In genomic region chr3:145862521-145862920, GRCm38 (mm10) we compare ENCODE assay signal across 24 mouse cellular contexts.
A peak's percentile ranks its signal among the peaks of the same experiment; 100 is the strongest.
DNase-seq lines count a peak whose midpoint lies in the region; ATAC-seq and TF ChIP-seq lines count a peak whose summit lies in the region.
"Had no signal": no experiment of that assay in that cellular context is flagged by ENCODE, and none has a peak within 500 bp of the region (broad histone marks: within the 10 kb centered on the region; RNA-seq: fewer than 3 reads in every experiment).

No protein-coding gene starts in this region.

- peaks cover 28% of the 10 kb centered on the region for H3K4me1 ChIP-seq in heart, embryonic 13.5 days
- H3K4me1 ChIP-seq in heart, postnatal 0 days (ENCODE audit: control insufficient read depth, insufficient read depth): peaks cover 26% of the 10 kb centered on the region
- peaks cover 6% of the 10 kb centered on the region; the same call in 1 of the 2 replicates for H3K4me1 ChIP-seq in heart, embryonic 10.5 days
- H3K4me1 ChIP-seq: embryonic facial prominence, embryonic 10.5 days; embryonic facial prominence, embryonic 12.5 days had no signal

- no peak for ATAC-seq in heart, embryonic 13.5 days (ENCODE audit: extremely low read depth, insufficient number of reproducible peaks, low FRiP score, low TSS enrichment)
- no peak for ATAC-seq in heart, postnatal 0 days (ENCODE audit: insufficient read depth, low read depth)
- ATAC-seq: activated CD4-positive, CD25-positive, alpha-beta regulatory T cell, adult 4 months; CD4-positive, CD25-positive, alpha-beta regulatory T cell, adult 4 months; forebrain, embryonic 13.5 days; forebrain, embryonic 15.5 days; Patski had no signal

- peak; percentile 92 for DNase-seq in heart, adult 11 months
- DNase-seq in heart, postnatal 25 days (ENCODE audit: low spot score): no peak
- DNase-seq in heart, postnatal 14 days: no peak
- no peak for DNase-seq in heart, postnatal 0 days (ENCODE audit: low spot score)
- DNase-seq in heart, embryonic 10.5 days (ENCODE audit: low spot score): no peak
- DNase-seq: adrenal gland, adult 8-10 months; adrenal gland, postnatal 14 days; adrenal gland, postnatal 36 days; B cell, adult 2 months; cerebellum, adult 11-12 months; cerebellum, adult 2 months; cerebellum, adult 9-10 months; cerebellum, postnatal 10 days; cerebellum, postnatal 25 days had no signal

- peaks cover 4% of the 10 kb centered on the region; the same call in 1 of the 2 replicates for H3K36me3 ChIP-seq in heart, embryonic 13.5 days
- no peaks in the 10 kb centered on the region for H3K36me3 ChIP-seq in heart, postnatal 0 days (replicated peaks; ENCODE audit: control insufficient read depth, insufficient read depth, low read length)
- H3K36me3 ChIP-seq in heart, embryonic 10.5 days: peaks cover under 1% of the 10 kb centered on the region; the same call in 1 of the 2 replicates
- H3K36me3 ChIP-seq: embryonic facial prominence, embryonic 10.5 days; embryonic facial prominence, embryonic 12.5 days; G1E had no signal

- no peak overlapping the region for H3K9ac ChIP-seq in heart, embryonic 13.5 days
- H3K9ac ChIP-seq in heart, postnatal 0 days (replicated peaks; ENCODE audit: low read depth, low read length): no peak overlapping the region
- H3K9ac ChIP-seq: embryonic facial prominence, embryonic 12.5 days; forebrain, embryonic 13.5 days; forebrain, embryonic 15.5 days had no signal

- H3K27me3 ChIP-seq in heart, embryonic 13.5 days (replicated peaks): no peaks in the 10 kb centered on the region
- no peaks in the 10 kb centered on the region for H3K27me3 ChIP-seq in heart, postnatal 0 days (ENCODE audit: control insufficient read depth, insufficient read depth, low read length)
- no peaks in the 10 kb centered on the region for H3K27me3 ChIP-seq in heart, embryonic 10.5 days (ENCODE audit: insufficient read depth, poor library complexity, severe bottlenecking)
- H3K27me3 ChIP-seq: CH12.LX; embryonic facial prominence, embryonic 12.5 days; forebrain, embryonic 13.5 days; forebrain, embryonic 15.5 days; Patski had no signal

- TF ChIP-seq EP300 in heart, postnatal 0 days (IDR thresholded peaks at IDR 0.05; ENCODE audit: low read depth): no peak

- intact Hi-C loops in heart, postnatal 25 days (cut with DNase I): no loop called here
- intact Hi-C loops in heart, postnatal 14 days (cut with DNase I): no loop called here

- no peak for TF ChIP-seq CTCF in heart, postnatal 0 days (IDR thresholded peaks at IDR 0.05; ENCODE audit: low read depth)

- 0 out of 2 replicates have a peak overlapping the region, but pooled peaks have one; percentile 12 for H3K27ac ChIP-seq in heart, embryonic 13.5 days (replicated peaks)
- peak overlapping the region; percentile 5 for H3K27ac ChIP-seq in heart, postnatal 0 days (ENCODE audit: low read depth)
- H3K27ac ChIP-seq in heart, embryonic 10.5 days: no peak overlapping the region
- H3K27ac ChIP-seq: embryonic facial prominence, embryonic 10.5 days; embryonic facial prominence, embryonic 12.5 days; forebrain, embryonic 13.5 days; forebrain, embryonic 15.5 days had no signal

- H3K9me3 ChIP-seq in heart, embryonic 13.5 days: peaks cover 6% of the 10 kb centered on the region
- H3K9me3 ChIP-seq in heart, postnatal 0 days (replicated peaks; ENCODE audit: control insufficient read depth, low read length): peaks cover 2% of the 10 kb centered on the region; the same call in 1 of the 2 replicates
- no peaks in the 10 kb centered on the region for H3K9me3 ChIP-seq in heart, embryonic 10.5 days
- H3K9me3 ChIP-seq: embryonic facial prominence, embryonic 12.5 days; forebrain, embryonic 15.5 days; G1E had no signal

- H3K4me2 ChIP-seq in heart, embryonic 13.5 days: no peak overlapping the region
- H3K4me2 ChIP-seq in heart, postnatal 0 days (ENCODE audit: low read depth, low read length): no peak overlapping the region
- H3K4me2 ChIP-seq: embryonic facial prominence, embryonic 12.5 days; forebrain, embryonic 13.5 days; forebrain, embryonic 15.5 days had no signal

- 43% methylated on average over 4 of the region's 4 CpGs for WGBS in heart, embryonic 13.5 days
- WGBS in heart, postnatal 0 days: 36% methylated on average over 4 of the region's 4 CpGs
- 63% methylated on average over 4 of the region's 4 CpGs for WGBS in heart, embryonic 10.5 days

- H3K4me3 ChIP-seq in heart, embryonic 13.5 days: no peak overlapping the region
- H3K4me3 ChIP-seq in heart, postnatal 0 days (ENCODE audit: low read depth, low read length): no peak overlapping the region
- H3K4me3 ChIP-seq in heart, embryonic 10.5 days: no peak overlapping the region
- H3K4me3 ChIP-seq: embryonic facial prominence, embryonic 10.5 days; embryonic facial prominence, embryonic 12.5 days; forebrain, embryonic 13.5 days; forebrain, embryonic 15.5 days had no signal
